Mouse (Mus musculus) heart, postnatal 0 days (tissue): ENCODE results near the gene Fndc3a. TPM values are rescaled to one million over a fixed set of nuclear protein-coding genes. Genes with fewer than 3 reads are reported as not detected.
A peak's percentile ranks its signal among the peaks of the same experiment; 100 is the strongest.

Experiments
- ATAC-seq: fragments of 200-750 bp; cut with Nextera tagmentation; 2 replicates; pipeline ENCODE4 v1.8.0; 2017; ENCODE audit warnings: low read depth, moderate number of reproducible peaks, moderate library complexity; ENCODE audit not compliant: insufficient read depth
- DNase-seq: peaks from one replicate; pipeline ENCODE4 v3.0.0-alpha.2; 2016; ENCODE audit warnings: low spot score
- H3K27ac ChIP-seq: fragments of 300-500 bp; sonication (generic); 2 replicates; pipeline ENCODE4 v1.5.1; 2014; ENCODE audit warnings: low read depth, mild to moderate bottlenecking
- H3K27me3 ChIP-seq: fragments of 300-500 bp; sonication (generic); 2 replicates; pipeline ENCODE4 v1.6.1; 2014; ENCODE audit warnings: low read length, mixed read lengths; ENCODE audit not compliant: control insufficient read depth, insufficient read depth
- H3K36me3 ChIP-seq: fragments of 300-500 bp; sonication (generic); replicated peaks from 2 replicates; pipeline ENCODE4 v1.6.1; 2014; ENCODE audit warnings: low read length, mixed read lengths; ENCODE audit not compliant: control insufficient read depth, insufficient read depth
- H3K4me1 ChIP-seq: fragments of 300-500 bp; sonication (generic); 2 replicates; pipeline ENCODE4 v1.6.1; 2014; ENCODE audit warnings: antibody characterized with exemption; ENCODE audit not compliant: control insufficient read depth, insufficient read depth
- H3K4me2 ChIP-seq: fragments of 300-500 bp; sonication (generic); 2 replicates; pipeline ENCODE4 v1.6.1; 2014; ENCODE audit warnings: low read depth, mild to moderate bottlenecking, low read length, moderate library complexity
- H3K4me3 ChIP-seq: fragments of 300-500 bp; sonication (generic); 2 replicates; pipeline ENCODE4 v1.5.1; 2014; ENCODE audit warnings: low read depth, low read length
- H3K9ac ChIP-seq: fragments of 300-500 bp; sonication (generic); replicated peaks from 2 replicates; pipeline ENCODE4 v1.6.1; 2014; ENCODE audit warnings: low read depth, low read length, mixed read lengths
- H3K9me3 ChIP-seq: fragments of 300-500 bp; sonication (generic); replicated peaks from 2 replicates; pipeline ENCODE4 v1.6.1; 2016; ENCODE audit warnings: low read length; ENCODE audit not compliant: control insufficient read depth
- CTCF ChIP-seq: IDR thresholded peaks from 2 replicates; pipeline ENCODE4 v1.5.1; 2016; ENCODE audit warnings: antibody characterized with exemption, control low read depth, low read depth
- EP300 ChIP-seq: IDR thresholded peaks from 2 replicates; pipeline ENCODE4 v1.6.1; 2016; ENCODE audit warnings: antibody characterized with exemption, low read depth
- WGBS: fragments of 180-500 bp; shearing (Covaris S2); extraction: QIAGEN DNeasy Blood & Tissue Kit; methylation state at CpG from one replicate; pipeline ENCODE4 v1.1.7; 2014; 5-methylcytosine and 5-hydroxymethylcytosine counted together
- polyA plus RNA-seq: library from polyadenylated mRNA; unstranded; fragments of >200 nt; fragmentation: Nextera tagmentation; extraction: Ambion mirVana; gene quantifications from 2 replicates; pipeline ENCODE4 v1.2.1, GENCODE M21; 2015
- total RNA-seq: library from RNA; depleted of rRNA; stranded (reverse); fragments of >200 nt; gene quantifications from 2 replicates; pipeline ENCODE4 v1.2.3, GENCODE M21; 2014; ENCODE audit warnings: low replicate concordance; rRNA removed

Gene Fndc3a
- 8.3 and 13.9 TPM in 2 replicates for total RNA-seq
- polyA plus RNA-seq, result 9.5 and 9.7 TPM in 2 replicates

DNA sequence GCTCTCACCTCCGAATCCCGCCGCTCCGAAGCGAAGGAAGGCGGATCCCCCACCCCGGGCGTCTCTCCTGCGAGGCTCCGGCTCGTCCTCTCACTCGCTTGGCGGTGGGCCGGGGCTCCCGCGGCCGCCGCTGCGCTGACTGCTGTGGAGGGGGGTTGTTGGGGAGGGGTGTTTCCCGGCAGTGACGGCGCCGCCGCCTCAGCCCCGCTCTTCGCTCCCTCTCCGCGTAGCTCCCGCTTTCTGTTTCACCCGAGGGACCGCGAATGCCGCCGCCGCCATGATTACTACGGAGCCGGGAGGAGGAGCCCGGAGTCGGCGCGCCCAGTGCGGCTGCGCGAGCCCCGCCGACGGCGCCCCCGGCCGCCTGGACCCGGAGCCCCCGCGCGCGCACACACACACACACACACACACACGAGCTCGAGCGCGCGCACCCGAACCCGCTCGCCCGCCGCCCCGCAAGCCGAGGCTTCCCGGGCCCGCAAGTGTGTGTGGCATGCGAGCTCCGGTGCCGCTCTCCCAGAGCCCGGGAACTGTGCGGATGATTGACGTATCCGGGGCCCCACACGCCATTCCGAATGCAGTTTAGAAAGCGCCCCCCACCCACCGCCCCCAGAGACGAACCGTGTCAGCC, at the start of gene Fndc3a:
Gene Fndc3a, minus strand, starts transcription at position 294 of the 631 bp plus-strand sequence.
- no peak for TF ChIP-seq EP300
- TF ChIP-seq CTCF, result no peak
- Histone ChIP-seq H3K27ac (peak within 1 kb of the TSS; percentile 93), H3K9me3 (no peaks in the 10 kb centered on the region), H3K4me2 (peak within 1 kb of the TSS; percentile 93), H3K9ac (peak within 1 kb of the TSS; percentile 90), H3K4me1 (no peaks in the 10 kb centered on the region), H3K4me3 (peak within 1 kb of the TSS; percentile 97), H3K27me3 (no peaks in the 10 kb centered on the region), H3K36me3 (no peaks in the 10 kb centered on the region)
- peak; percentile 89 for ATAC-seq
- DNase-seq, result peak; percentile 75
- WGBS, result under 1% methylated on average over 50 of the region's 82 CpGs

GRCm38 (mm10) chr14:72752893-72753292, 43.1 kb upstream of the Fndc3a start:
- no peaks in the 10 kb centered on the region for H3K36me3 ChIP-seq
- ATAC-seq (no peak), DNase-seq (no peak)
- no peaks in the 10 kb centered on the region for H3K27me3 ChIP-seq
- no peak overlapping the region for H3K27ac ChIP-seq
- WGBS, result 72% methylated on average over 6 of the region's 6 CpGs
- TF ChIP-seq CTCF (no peak), EP300 (no peak)
- 0 out of 2 replicates have a peak, but pooled peaks cover 7% of the 10 kb centered on the region for H3K9me3 ChIP-seq
- H3K4me3 ChIP-seq, result no peak overlapping the region
- no peak overlapping the region for H3K9ac ChIP-seq
- no peaks in the 10 kb centered on the region for H3K4me1 ChIP-seq
- H3K4me2 ChIP-seq, result no peak overlapping the region

- no peaks in the 10 kb centered on the region for H3K36me3 ChIP-seq
- no peak for DNase-seq
- 0 out of 2 replicates have a peak, but pooled peaks cover 7% of the 10 kb centered on the region for H3K9me3 ChIP-seq
- TF ChIP-seq EP300, result no peak
- TF ChIP-seq CTCF, result no peak
- no peak overlapping the region for H3K27ac ChIP-seq
- no peak overlapping the region for H3K4me2 ChIP-seq
- no peak for ATAC-seq
- H3K4me3 ChIP-seq, result no peak overlapping the region
- no peaks in the 10 kb centered on the region for H3K27me3 ChIP-seq
- no peaks in the 10 kb centered on the region for H3K4me1 ChIP-seq
- 69% methylated on average over 5 of the region's 5 CpGs for WGBS
- H3K9ac ChIP-seq, result no peak overlapping the region
Observed at GRCm38 (mm10) chr14:72750426-72751182, 40.8 kb upstream of the Fndc3a start.

DNA sequence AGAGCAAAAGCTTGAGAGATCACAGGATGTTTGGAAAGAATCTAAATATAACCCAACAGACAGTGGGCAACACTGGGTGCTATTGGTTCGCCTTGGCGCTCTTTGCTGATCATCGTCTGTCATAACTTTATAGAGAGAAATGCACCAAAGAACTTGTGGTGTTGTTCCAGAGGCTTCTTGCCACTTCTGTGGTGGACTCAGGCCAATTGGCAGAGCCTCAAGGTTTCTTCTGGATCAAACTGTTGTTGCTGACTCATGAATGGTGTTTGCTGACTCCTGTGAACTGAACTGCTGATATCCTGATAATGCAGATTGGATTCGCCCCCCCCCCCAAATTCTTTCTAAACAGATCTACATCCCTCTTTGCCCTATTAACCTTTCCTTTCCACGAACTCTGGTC, 38.5 kb upstream of the Fndc3a start:
- Histone ChIP-seq H3K4me2 (no peak overlapping the region), H3K4me1 (no peaks in the 10 kb centered on the region), H3K27me3 (no peaks in the 10 kb centered on the region), H3K9me3 (0 out of 2 replicates have a peak, but pooled peaks cover 7% of the 10 kb centered on the region), H3K4me3 (no peak overlapping the region), H3K36me3 (no peaks in the 10 kb centered on the region), H3K9ac (no peak overlapping the region), H3K27ac (no peak overlapping the region)
- no peak for TF ChIP-seq EP300
- TF ChIP-seq CTCF, result no peak
- no peak for DNase-seq
- no peak for ATAC-seq
- 85% methylated on average over 5 of the region's 5 CpGs for WGBS

GRCm38 (mm10) chr14:72741667-72742066, 31.9 kb upstream of the Fndc3a start:
- no peaks in the 10 kb centered on the region for H3K4me1 ChIP-seq
- WGBS, result 50% methylated on average over 3 of the region's 3 CpGs
- H3K27me3 ChIP-seq, result no peaks in the 10 kb centered on the region
- ATAC-seq (no peak), DNase-seq (no peak)
- H3K9ac ChIP-seq, result no peak overlapping the region
- TF ChIP-seq EP300 (no peak), CTCF (no peak)
- H3K4me2 ChIP-seq, result no peak overlapping the region
- H3K27ac ChIP-seq, result no peak overlapping the region
- no peak overlapping the region for H3K4me3 ChIP-seq
- H3K9me3 ChIP-seq, result no peaks in the 10 kb centered on the region
- H3K36me3 ChIP-seq, result no peaks in the 10 kb centered on the region
